Mouse (Mus musculus) hindbrain, embryonic 16.5 days (tissue): ENCODE measurements at regions not wholly inside any gene's neighbourhood (a gene's known extent, or its start where the extent isn't known, plus 50 kb on each side); places are given as distances from the start of the nearest gene placed in this dataset.
"Not testable (repeated sequence)": the region's sequence is repeated elsewhere in the genome, so short reads cannot be mapped to it uniquely, and the experiment has no call there.

Experiments
- ATAC-seq: fragments of 200-750 bp; cut with Nextera tagmentation; 2 replicates; pipeline ENCODE4 v1.8.0; 2017; ENCODE audit warnings: moderate TSS enrichment, moderate library complexity
- H3K27ac ChIP-seq: fragments of 300-500 bp; sonication (generic); 2 replicates; pipeline ENCODE4 v1.5.1; 2014; ENCODE audit warnings: low read depth, mild to moderate bottlenecking, control low read depth, low read length, moderate library complexity
- H3K27me3 ChIP-seq: fragments of 300-500 bp; sonication (generic); replicated peaks from 2 replicates; pipeline ENCODE4 v1.6.1; 2014; ENCODE audit warnings: low read length; ENCODE audit not compliant: control insufficient read depth, insufficient read depth
- H3K36me3 ChIP-seq: fragments of 300-500 bp; sonication (generic); 2 replicates; pipeline ENCODE4 v1.6.1; 2014; ENCODE audit warnings: mild to moderate bottlenecking, low read length, moderate library complexity, mixed read lengths; ENCODE audit not compliant: control insufficient read depth, insufficient read depth
- H3K4me1 ChIP-seq: fragments of 300-500 bp; sonication (generic); 2 replicates; pipeline ENCODE4 v1.6.1; 2014; ENCODE audit warnings: low read depth, low read length; ENCODE audit not compliant: control insufficient read depth, insufficient read depth
- H3K4me2 ChIP-seq: fragments of 300-500 bp; sonication (generic); 2 replicates; pipeline ENCODE4 v1.6.1; 2014; ENCODE audit warnings: mild to moderate bottlenecking, low read length, control low read depth, moderate library complexity
- H3K4me3 ChIP-seq: fragments of 300-500 bp; sonication (generic); 2 replicates; pipeline ENCODE4 v1.5.1; 2014; ENCODE audit warnings: mild to moderate bottlenecking, low read length, control low read depth, moderate library complexity
- H3K9ac ChIP-seq: fragments of 300-500 bp; sonication (generic); 2 replicates; pipeline ENCODE4 v1.6.1; 2014; ENCODE audit warnings: low read depth, mild to moderate bottlenecking, control low read depth, low read length, moderate library complexity
- H3K9me3 ChIP-seq: fragments of 300-500 bp; sonication (generic); 2 replicates; pipeline ENCODE4 v1.6.1; 2014; ENCODE audit warnings: mild to moderate bottlenecking, low read length, moderate library complexity; ENCODE audit not compliant: control insufficient read depth
- WGBS: fragments of 180-500 bp; shearing (Covaris S2); extraction: QIAGEN DNeasy Blood & Tissue Kit; methylation state at CpG from one replicate; pipeline ENCODE4 v1.1.7; 2014; 5-methylcytosine and 5-hydroxymethylcytosine counted together

DNA sequence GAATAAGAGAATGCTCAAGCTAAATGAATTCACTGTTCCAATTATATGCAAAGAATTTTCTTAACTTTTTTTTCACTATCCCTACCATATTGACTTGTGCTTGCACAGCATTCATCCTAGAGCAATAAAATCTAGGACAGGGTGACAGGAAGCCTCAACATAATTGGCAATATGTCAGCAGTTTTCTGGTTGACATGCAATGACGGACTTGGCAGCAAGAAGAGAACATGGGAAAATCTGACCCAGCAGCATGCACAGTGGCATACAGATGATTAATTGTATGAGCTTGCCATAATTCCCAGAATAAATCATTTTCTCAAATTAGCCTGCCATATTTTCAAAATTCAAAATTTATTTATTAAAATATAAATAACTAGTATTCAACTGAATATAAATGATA is 152.7 kb downstream of the Amy2a5 start:
- no peak overlapping the region for H3K4me3 ChIP-seq
- 62% methylated on average over 1 of the region's 1 CpGs for WGBS
- H3K4me1 ChIP-seq = no peaks in the 10 kb centered on the region
- ATAC-seq = peak; percentile 68; the same call in 1 of the 2 replicates
- H3K9me3 ChIP-seq = no peaks in the 10 kb centered on the region
- H3K27me3 ChIP-seq = no peaks in the 10 kb centered on the region
- H3K36me3 ChIP-seq = no peaks in the 10 kb centered on the region
- no peak overlapping the region for H3K9ac ChIP-seq
- H3K27ac ChIP-seq = no peak overlapping the region
- no peak overlapping the region for H3K4me2 ChIP-seq

- WGBS = 83% methylated on average over 18 of the region's 21 CpGs
- not testable (repeated sequence) for H3K9me3 ChIP-seq, H3K27ac ChIP-seq, H3K9ac ChIP-seq, H3K36me3 ChIP-seq, ATAC-seq, H3K4me1 ChIP-seq, H3K4me3 ChIP-seq, H3K27me3 ChIP-seq, H3K4me2 ChIP-seq
Observed at GRCm38 (mm10) chr3:113090850-113091249, 167.8 kb downstream of the Amy2a5 start.

GRCm38 (mm10) chr3:113080704-113081103 is 177.9 kb downstream of the Amy2a5 start:
- Histone ChIP-seq H3K27ac (no peak overlapping the region), H3K9ac (no peak overlapping the region), H3K9me3 (no peaks in the 10 kb centered on the region), H3K27me3 (no peaks in the 10 kb centered on the region), H3K4me1 (no peaks in the 10 kb centered on the region), H3K4me2 (no peak overlapping the region), H3K4me3 (no peak overlapping the region), H3K36me3 (no peaks in the 10 kb centered on the region)
- whole genome bisulfite sequencing = 0% methylated on average over 1 of the region's 1 CpGs
- no peak for ATAC-seq
